Mouse (Mus musculus): ENCODE measurements around the gene Naa80.

The Naa80 gene

GRCm38 (mm10) chr9:107578587-107578986 lies at the start of gene Naa80:
Naa80 (plus strand) TSS chr9:107578887.
- DNase-seq (ENCODE audit: low spot score) = no peak

GRCm38 (mm10) chr9:107533791-107534407 lies 44.8 kb upstream of the Naa80 start, which contains the start of gene Tmem115:
Tmem115 (plus strand) TSS chr9:107533945.
- DNase-seq (ENCODE audit: low spot score) = peak; percentile 93

- DNase-seq (ENCODE audit: low spot score) = no peak
Measured at GRCm38 (mm10) chr9:107534408-107535202, 44.1 kb upstream of the Naa80 start.

- no peak for DNase-seq (ENCODE audit: low spot score)
Measured at GRCm38 (mm10) chr9:107538231-107538630, 40.5 kb upstream of the Naa80 start.

GRCm38 (mm10) chr9:107538711-107539110 lies 40.0 kb upstream of the Naa80 start:
- DNase-seq (ENCODE audit: low spot score) = no peak

- no peak for DNase-seq (ENCODE audit: low spot score)
Measured at GRCm38 (mm10) chr9:107539940-107540339, 38.7 kb upstream of the Naa80 start.

GRCm38 (mm10) chr9:107540420-107540819 lies 38.3 kb upstream of the Naa80 start:
- DNase-seq (ENCODE audit: low spot score) = no peak

GRCm38 (mm10) chr9:107541005-107541404 lies 37.7 kb upstream of the Naa80 start:
- DNase-seq (ENCODE audit: low spot score) = no peak

GRCm38 (mm10) chr9:107541474-107542351 lies 37.0 kb upstream of the Naa80 start, which contains the start of the genes Cyb561d2 and Nprl2:
Cyb561d2 (minus strand) TSS chr9:107542193.
Nprl2 (plus strand) TSS chr9:107542226.
- peak; percentile 94 for DNase-seq (ENCODE audit: low spot score)

GRCm38 (mm10) chr9:107542352-107542686 lies 36.4 kb upstream of the Naa80 start:
- no peak for DNase-seq (ENCODE audit: low spot score)

GRCm38 (mm10) chr9:107542721-107543120 lies 36.0 kb upstream of the Naa80 start:
- DNase-seq (ENCODE audit: low spot score) = no peak

- DNase-seq (ENCODE audit: low spot score) = no peak
Measured at GRCm38 (mm10) chr9:107543299-107543698, 35.4 kb upstream of the Naa80 start.

GRCm38 (mm10) chr9:107544196-107544700 lies 34.4 kb upstream of the Naa80 start:
- no peak for DNase-seq (ENCODE audit: low spot score)

GRCm38 (mm10) chr9:107544729-107545128 lies 34.0 kb upstream of the Naa80 start:
- DNase-seq (ENCODE audit: low spot score) = no peak

GRCm38 (mm10) chr9:107545199-107545598 lies 33.5 kb upstream of the Naa80 start:
- DNase-seq (ENCODE audit: low spot score) = no peak

GRCm38 (mm10) chr9:107545602-107546001 lies 33.1 kb upstream of the Naa80 start:
- DNase-seq (ENCODE audit: low spot score) = peak; percentile 80

GRCm38 (mm10) chr9:107547026-107547425 lies 31.7 kb upstream of the Naa80 start, which contains the start of gene Zmynd10:
Zmynd10 (plus strand) TSS chr9:107547298.
- peak; percentile 89 for DNase-seq (ENCODE audit: low spot score)

GRCm38 (mm10) chr9:107547957-107548356 lies 30.7 kb upstream of the Naa80 start:
- no peak for DNase-seq (ENCODE audit: low spot score)

- no peak for DNase-seq (ENCODE audit: low spot score)
Measured at GRCm38 (mm10) chr9:107548820-107549219, 29.9 kb upstream of the Naa80 start.

GRCm38 (mm10) chr9:107549297-107550074 lies 29.2 kb upstream of the Naa80 start:
- DNase-seq (ENCODE audit: low spot score) = no peak

- no peak for DNase-seq (ENCODE audit: low spot score)
Measured at GRCm38 (mm10) chr9:107550491-107551116, 28.1 kb upstream of the Naa80 start.
